In genomic region chr13:29677559-29677958, GRCm38 (mm10) we compare ENCODE assay signal across 27 mouse cellular contexts.
DNase-seq lines count a peak whose midpoint lies in the region; ATAC-seq and TF ChIP-seq lines count a peak whose summit lies in the region.
"Had no signal": no experiment of that assay in that cellular context is flagged by ENCODE, and none has a peak within 500 bp of the region (broad histone marks: within the 10 kb centered on the region; RNA-seq: fewer than 3 reads in every experiment).

No protein-coding gene starts in this region.

- TF ChIP-seq CTCF in CH12.LX (conservative IDR thresholded peaks at IDR 0.05 in 1 of 2, IDR thresholded peaks at IDR 0.05 in 1 of 2; ENCODE audit: low read depth in 2 of 2, low read length in 2 of 2): no peak

- peak; percentile 43 for DNase-seq in heart, adult 11 months
- no peak for DNase-seq in heart, postnatal 10 days
- DNase-seq in CH12.LX (ENCODE audit: extremely low read depth): no peak
- DNase-seq: adrenal gland, adult 8-10 months; adrenal gland, postnatal 14 days; adrenal gland, postnatal 36 days; B cell, adult 2 months; cerebellum, adult 11 months; cerebellum, adult 18-20 months; cerebellum, adult 8-10 months; cerebellum, adult 9-11 months; cerebellum, postnatal 14 days; cerebellum, postnatal 36 days; embryo, embryonic 11 days; forebrain, postnatal 0 days had no signal

- intact Hi-C loops in heart, postnatal 10 days (cut with DNase I): no loop called here

- no peak overlapping the region; the same call in 1 of the 2 replicates for H3K27ac ChIP-seq in CH12.LX (ENCODE audit: insufficient read depth, low read depth)
- no peak overlapping the region for H3K27ac ChIP-seq in forebrain, embryonic 12.5 days
- no peak overlapping the region for H3K27ac ChIP-seq in midbrain, embryonic 16.5 days (ENCODE audit: low read length)
- H3K27ac ChIP-seq: embryonic facial prominence, embryonic 13.5 days; embryonic facial prominence, embryonic 15.5 days; forebrain, embryonic 10.5 days; forebrain, embryonic 13.5 days; forebrain, embryonic 15.5 days had no signal

- no peaks in the 10 kb centered on the region for H3K79me2 ChIP-seq in CH12.LX (replicated peaks; ENCODE audit: control insufficient read depth, extremely low read depth, insufficient read depth, poor library complexity, severe bottlenecking)
- no peaks in the 10 kb centered on the region for H3K79me2 ChIP-seq in myocyte (ENCODE audit: control insufficient read depth, insufficient read depth)

- in situ Hi-C loops in CH12.LX (cut with MboI; ENCODE audit: low pct_ligation_motif_present, low pct_unique_long_range_greater_than_20kb, low sequenced_read_pairs): no loop called here

- TF ChIP-seq POLR2A in CH12.LX (IDR thresholded peaks at IDR 0.05; ENCODE audit: low read depth, low read length): no peak
- TF ChIP-seq POLR2A in myocyte (IDR thresholded peaks at IDR 0.05; ENCODE audit: insufficient read length, low read depth): no peak

- no peak for ATAC-seq in forebrain, embryonic 12.5 days (ENCODE audit: low FRiP score)
- ATAC-seq in midbrain, embryonic 16.5 days: no peak
- ATAC-seq: activated CD4-positive, CD25-positive, alpha-beta regulatory T cell, adult 4 months; CD4-positive, CD25-positive, alpha-beta regulatory T cell, adult 4 months; forebrain, embryonic 13.5 days; forebrain, embryonic 15.5 days; forebrain, postnatal 0 days; Patski had no signal

- H3K36me3 ChIP-seq in CH12.LX (replicated peaks in 1 of 2; ENCODE audit: control insufficient read depth in 1 of 2, insufficient read depth in 1 of 2, low read length in 1 of 2) (peaks cover 0 to 9% of the 10 kb centered on the region in 2 experiments), myocyte (ENCODE audit: control insufficient read depth, insufficient read depth) (no peaks in the 10 kb centered on the region)
- peaks cover 3% of the 10 kb centered on the region; the same call in 1 of the 2 replicates for H3K36me3 ChIP-seq in forebrain, embryonic 12.5 days (replicated peaks)
- H3K36me3 ChIP-seq in midbrain, embryonic 16.5 days (ENCODE audit: control insufficient read depth, insufficient read depth, low read length): no peaks in the 10 kb centered on the region
- H3K36me3 ChIP-seq: embryonic facial prominence, embryonic 13.5 days; embryonic facial prominence, embryonic 15.5 days; forebrain, embryonic 10.5 days; forebrain, embryonic 15.5 days had no signal

- H3ac ChIP-seq in myocyte (ENCODE audit: control insufficient read depth, insufficient read length): no peak overlapping the region

- 95% methylated on average over 4 of the region's 4 CpGs for WGBS in forebrain, embryonic 12.5 days
- 94% methylated on average over 4 of the region's 4 CpGs for WGBS in midbrain, embryonic 16.5 days

- H3K9ac ChIP-seq in CH12.LX (ENCODE audit: insufficient read depth, low read depth): peak overlapping the region; percentile 32; the same call in 1 of the 2 replicates
- H3K9ac ChIP-seq in forebrain, embryonic 12.5 days: no peak overlapping the region
- no peak overlapping the region for H3K9ac ChIP-seq in midbrain, embryonic 16.5 days (ENCODE audit: low read depth, low read length)
- H3K9ac ChIP-seq: embryonic facial prominence, embryonic 13.5 days; embryonic facial prominence, embryonic 15.5 days; forebrain, embryonic 13.5 days; forebrain, embryonic 15.5 days; forebrain, postnatal 0 days had no signal

- peaks cover 13 to 15% of the 10 kb centered on the region in 2 experiments for H3K4me1 ChIP-seq in CH12.LX (ENCODE audit: control insufficient read depth in 1 of 2, insufficient read depth in 2 of 2)
- H3K4me1 ChIP-seq in forebrain, embryonic 12.5 days: no peaks in the 10 kb centered on the region
- H3K4me1 ChIP-seq in midbrain, embryonic 16.5 days (ENCODE audit: control insufficient read depth, insufficient read depth, low read length): no peaks in the 10 kb centered on the region
- H3K4me1 ChIP-seq: embryonic facial prominence, embryonic 15.5 days; forebrain, embryonic 10.5 days; forebrain, embryonic 13.5 days; forebrain, embryonic 15.5 days had no signal

- no peak for TF ChIP-seq EP300 in CH12.LX (IDR thresholded peaks at IDR 0.05; ENCODE audit: low read length)

- H3K4me3 ChIP-seq in CH12.LX (replicated peaks in 1 of 3; ENCODE audit: low read depth in 2 of 3, low read length in 2 of 3, poor library complexity in 1 of 3) (no peak overlapping the region), myocyte (no peak overlapping the region)
- no peak overlapping the region for H3K4me3 ChIP-seq in forebrain, embryonic 12.5 days (replicated peaks)
- H3K4me3 ChIP-seq in midbrain, embryonic 16.5 days (ENCODE audit: low read depth, low read length): no peak overlapping the region
- H3K4me3 ChIP-seq: embryonic facial prominence, embryonic 13.5 days; embryonic facial prominence, embryonic 15.5 days; erythroblast, embryonic 14.5 days; forebrain, embryonic 10.5 days; forebrain, embryonic 13.5 days; forebrain, embryonic 15.5 days had no signal

- no peak for TF ChIP-seq RAD21 in CH12.LX (IDR thresholded peaks at IDR 0.05; ENCODE audit: low read depth, low read length)

- dilution Hi-C loops in CH12.LX (cut with MboI; ENCODE audit: extremely low pct_ligation_motif_present, extremely low pct_unique_long_range_greater_than_20kb, low sequenced_read_pairs): no loop called here

- no peaks in the 10 kb centered on the region for H3K9me3 ChIP-seq in CH12.LX (replicated peaks; ENCODE audit: low read length)
- no peaks in the 10 kb centered on the region for H3K9me3 ChIP-seq in forebrain, embryonic 12.5 days
- no peaks in the 10 kb centered on the region for H3K9me3 ChIP-seq in midbrain, embryonic 16.5 days (replicated peaks; ENCODE audit: control insufficient read depth, low read length, poor library complexity, severe bottlenecking)
- H3K9me3 ChIP-seq: embryonic facial prominence, embryonic 13.5 days; embryonic facial prominence, embryonic 15.5 days; forebrain, embryonic 10.5 days; forebrain, embryonic 13.5 days; forebrain, embryonic 15.5 days had no signal

- no peaks in the 10 kb centered on the region for H3K27me3 ChIP-seq in CH12.LX (replicated peaks)
- no peaks in the 10 kb centered on the region for H3K27me3 ChIP-seq in myocyte (ENCODE audit: control insufficient read depth, insufficient read depth, insufficient read length)
- H3K27me3 ChIP-seq in forebrain, embryonic 12.5 days: no peaks in the 10 kb centered on the region
- no peaks in the 10 kb centered on the region for H3K27me3 ChIP-seq in midbrain, embryonic 16.5 days (ENCODE audit: control insufficient read depth, insufficient read depth, low read depth, low read length)
- H3K27me3 ChIP-seq: embryonic facial prominence, embryonic 13.5 days; embryonic facial prominence, embryonic 15.5 days; forebrain, embryonic 13.5 days; forebrain, embryonic 15.5 days; Patski had no signal

- H3K4me2 ChIP-seq in CH12.LX (ENCODE audit: insufficient read depth, low read depth, poor library complexity, severe bottlenecking) (no peak overlapping the region), myocyte (ENCODE audit: low read depth) (no peak overlapping the region)
- no peak overlapping the region for H3K4me2 ChIP-seq in forebrain, embryonic 12.5 days
- no peak overlapping the region for H3K4me2 ChIP-seq in midbrain, embryonic 16.5 days (ENCODE audit: low read length)
- H3K4me2 ChIP-seq: embryonic facial prominence, embryonic 13.5 days; embryonic facial prominence, embryonic 15.5 days; forebrain, embryonic 13.5 days; forebrain, embryonic 15.5 days had no signal

TF ChIP-seq in CH12.LX, 34 proteins besides CTCF, POLR2A, EP300 and RAD21:
- TF ChIP-seq MYC (IDR thresholded peaks at IDR 0.05; ENCODE audit: low read depth, low read length) (no peak), ZKSCAN1 (IDR thresholded peaks at IDR 0.05; ENCODE audit: borderline replicate concordance, low read depth, low read length) (no peak), USF2 (conservative IDR thresholded peaks at IDR 0.05; ENCODE audit: low read depth, low read length) (no peak), HCFC1 (IDR thresholded peaks at IDR 0.05; ENCODE audit: low read depth, low read length) (no peak), NRF1 (IDR thresholded peaks at IDR 0.05; ENCODE audit: low read depth, low read length) (no peak), CHD2 (IDR thresholded peaks at IDR 0.05; ENCODE audit: low read length) (no peak), TCF12 (IDR thresholded peaks at IDR 0.05; ENCODE audit: low read depth, low read length) (no peak)
TF ChIP-seq in CH12.LX: peak in this region for 0.

TF ChIP-seq in myocyte, 11 proteins besides CTCF, POLR2A, EP300 and RAD21:
- TF ChIP-seq MAX (IDR thresholded peaks at IDR 0.05; ENCODE audit: low read depth) (no peak), MYOG (IDR thresholded peaks at IDR 0.05; ENCODE audit: control insufficient read depth in 1 of 3, insufficient read depth in 1 of 3, insufficient read length in 2 of 3, low read depth in 2 of 3) (peak in 2 of 3 experiments; percentile 5 to 62), TCF3 (IDR thresholded peaks at IDR 0.05; ENCODE audit: insufficient read length, low read depth) (no peak), MYOD1 (IDR thresholded peaks at IDR 0.05; ENCODE audit: control insufficient read depth in 1 of 3, insufficient read length in 2 of 3, low read depth in 2 of 3) (no peak), REST (IDR thresholded peaks at IDR 0.05; ENCODE audit: insufficient read depth, insufficient read length) (no peak), CEBPB (IDR thresholded peaks at IDR 0.05; ENCODE audit: insufficient read depth, poor library complexity, severe bottlenecking) (peak; percentile 96), SRF (IDR thresholded peaks at IDR 0.05; ENCODE audit: control insufficient read depth, insufficient read length, low read depth) (no peak), POLR2AphosphoS2 (IDR thresholded peaks at IDR 0.05; ENCODE audit: insufficient read length, low read depth) (no peak), TCF12 (IDR thresholded peaks at IDR 0.05; ENCODE audit: insufficient read depth, poor library complexity, severe bottlenecking) (peak; percentile 3)
